ENCODE assay signal across 8 mouse cellular contexts in genomic region chr7:127422247-127422646, GRCm38 (mm10). TPM values are rescaled to one million over a fixed set of nuclear protein-coding genes. Genes with fewer than 3 reads are reported as not detected.
DNase-seq lines count a peak whose midpoint lies in the region; ATAC-seq and TF ChIP-seq lines count a peak whose summit lies in the region.

No protein-coding gene starts in this region.

- H3K27ac ChIP-seq in hindbrain, embryonic 12.5 days: no peak overlapping the region
- no peak overlapping the region for H3K27ac ChIP-seq in stomach, embryonic 15.5 days

- peaks cover 39% of the 10 kb centered on the region for H3K4me1 ChIP-seq in G1E (ENCODE audit: insufficient read depth, low read depth, low read length)
- H3K4me1 ChIP-seq in erythroblast, embryonic 14.5 days (ENCODE audit: control insufficient read depth): peaks cover 35% of the 10 kb centered on the region
- peaks cover 9% of the 10 kb centered on the region for H3K4me1 ChIP-seq in hindbrain, embryonic 12.5 days
- H3K4me1 ChIP-seq in stomach, embryonic 15.5 days: peaks cover 6% of the 10 kb centered on the region

- H3K79me3 ChIP-seq in C2C12 (ENCODE audit: low read depth): no peaks in the 10 kb centered on the region

- no peaks in the 10 kb centered on the region for H3K79me2 ChIP-seq in C2C12 (ENCODE audit: control insufficient read depth, insufficient read depth)

- WGBS in hindbrain, embryonic 12.5 days: 2% methylated on average over 15 of the region's 15 CpGs
- WGBS in stomach, embryonic 15.5 days: 1% methylated on average over 15 of the region's 15 CpGs

- peaks cover 4% of the 10 kb centered on the region; the same call in 1 of the 2 replicates for H3K9me3 ChIP-seq in G1E (replicated peaks)
- H3K9me3 ChIP-seq in erythroblast, embryonic 14.5 days (ENCODE audit: control insufficient read depth, low read length): no peaks in the 10 kb centered on the region
- H3K9me3 ChIP-seq in hindbrain, embryonic 12.5 days (replicated peaks): no peaks in the 10 kb centered on the region
- H3K9me3 ChIP-seq in stomach, embryonic 15.5 days: no peaks in the 10 kb centered on the region

- H3K27me3 ChIP-seq in C2C12 (ENCODE audit: control insufficient read depth, insufficient read depth, insufficient read length): no peaks in the 10 kb centered on the region
- H3K27me3 ChIP-seq in G1E (ENCODE audit: insufficient read depth, low read length): peaks cover 9% of the 10 kb centered on the region
- peaks cover 11% of the 10 kb centered on the region for H3K27me3 ChIP-seq in erythroblast, embryonic 14.5 days (ENCODE audit: control insufficient read depth)
- H3K27me3 ChIP-seq in hindbrain, embryonic 12.5 days: peaks cover 12% of the 10 kb centered on the region
- no peaks in the 10 kb centered on the region for H3K27me3 ChIP-seq in stomach, embryonic 15.5 days (replicated peaks)

- DNase-seq in G1E (ENCODE audit: low spot score): no peak
- peak; percentile 37 to 39 for DNase-seq in left cerebral cortex, postnatal 10 days (ENCODE audit: extremely low spot score in 1 of 2, low spot score in 2 of 2)
- DNase-seq in ovary, postnatal 14 days (ENCODE audit: low spot score): no peak

- TF ChIP-seq CTCF in C2C12 (IDR thresholded peaks at IDR 0.05; ENCODE audit: control insufficient read depth, insufficient read depth, insufficient read length) (no peak), G1E (IDR thresholded peaks at IDR 0.05; ENCODE audit: low read depth, low read length) (no peak)

- peak overlapping the region; percentile 80 for H3K9ac ChIP-seq in hindbrain, embryonic 12.5 days
- H3K9ac ChIP-seq in stomach, embryonic 15.5 days: no peak overlapping the region

- H3K4me3 ChIP-seq in C2C12 (ENCODE audit: insufficient read depth, poor library complexity, severe bottlenecking) (peak overlapping the region; percentile 57), G1E (ENCODE audit: low read depth, low read length) (peak overlapping the region; percentile 86)
- peak overlapping the region; percentile 93 for H3K4me3 ChIP-seq in erythroblast, embryonic 14.5 days (replicated peaks)
- peak overlapping the region; percentile 61 for H3K4me3 ChIP-seq in hindbrain, embryonic 12.5 days
- peak overlapping the region; percentile 93 for H3K4me3 ChIP-seq in stomach, embryonic 15.5 days (replicated peaks)

- H3ac ChIP-seq in C2C12 (ENCODE audit: control insufficient read depth, insufficient read length, low read depth): peak overlapping the region; percentile 55

- intact Hi-C loops in left cerebral cortex, postnatal 10 days (cut with DNase I): no loop called here

- ATAC-seq in G1E (ENCODE audit: extremely low read depth, insufficient number of reproducible peaks, low FRiP score, poor library complexity, severe bottlenecking): no peak
- ATAC-seq in hindbrain, embryonic 12.5 days (ENCODE audit: low FRiP score): peak; percentile 69
- peak; percentile 14; the same call in 1 of the 2 replicates for ATAC-seq in megakaryocyte, adult 5-6 weeks (ENCODE audit: poor library complexity, severe bottlenecking)
- no peak for ATAC-seq in stomach, embryonic 15.5 days (ENCODE audit: insufficient read depth, low FRiP score, low read depth)

- no peaks in the 10 kb centered on the region for H3K36me3 ChIP-seq in C2C12 (ENCODE audit: control insufficient read depth, insufficient read depth)
- H3K36me3 ChIP-seq in G1E (replicated peaks): peaks cover 31% of the 10 kb centered on the region
- peaks cover 31% of the 10 kb centered on the region for H3K36me3 ChIP-seq in erythroblast, embryonic 14.5 days (ENCODE audit: control insufficient read depth)
- peaks cover 15% of the 10 kb centered on the region for H3K36me3 ChIP-seq in hindbrain, embryonic 12.5 days
- H3K36me3 ChIP-seq in stomach, embryonic 15.5 days: no peaks in the 10 kb centered on the region; the same call in 1 of the 2 replicates

- peak overlapping the region; percentile 99 for H3K4me2 ChIP-seq in hindbrain, embryonic 12.5 days (replicated peaks)
- H3K4me2 ChIP-seq in stomach, embryonic 15.5 days: peak overlapping the region; percentile 93

TF ChIP-seq in C2C12, 6 proteins besides CTCF, POLR2A, EP300 and RAD21:
- TF ChIP-seq MYOD1 (IDR thresholded peaks at IDR 0.05; ENCODE audit: control insufficient read depth, insufficient read length, low read depth): no peak
- TF ChIP-seq FOSL1 (IDR thresholded peaks at IDR 0.05; ENCODE audit: insufficient read depth, low read length, poor library complexity, severe bottlenecking): no peak
- peak; percentile 4 for TF ChIP-seq CEBPB (IDR thresholded peaks at IDR 0.05; ENCODE audit: low read depth)

RNA-seq across cellular contexts. Expression of gene Zfp688, which starts 0.4 kb away (rescaled TPM):
- polyA plus RNA-seq in C2C12 (2012; fragmentation: generic; extraction: Trizol) (8.2 TPM), G1E (2012) (15.7 and 18.2 TPM in 2 replicates)
- total RNA-seq in G1E (2014; fragmentation: Nextera tagmentation) (24.0 and 26.6 TPM in 2 replicates), G1E (2017) (11.4 and 15.9 TPM in 2 replicates)
- 2.3 and 2.4 TPM in 2 replicates for polyA plus RNA-seq in erythroblast, embryonic 14.5 days (2012)
- 28.7 and 30.7 TPM in 2 replicates for polyA plus RNA-seq in hindbrain, embryonic 12.5 days (2016; fragmentation: Nextera tagmentation; extraction: Ambion mirVana)
- total RNA-seq in left cerebral cortex, postnatal 10 days (2021): 10 to 100 TPM; 11.4 to 14.1 TPM
- 17.1 and 17.3 TPM in 2 replicates for total RNA-seq in megakaryocyte, adult 5-6 weeks (2015)
- 7.9 and 14.0 TPM in 2 replicates for total RNA-seq in megakaryocyte, adult 5-6 weeks (2017)
- polyA plus RNA-seq in stomach, embryonic 15.5 days (2015; fragmentation: Nextera tagmentation; extraction: Ambion mirVana): 22.0 and 23.6 TPM in 2 replicates

RNA-seq across cellular contexts. Expression of gene Zfp764, which starts 15.6 kb away (rescaled TPM):
- polyA plus RNA-seq in C2C12 (2012; fragmentation: generic; extraction: Trizol) (1.9 TPM), G1E (2012) (0.55 and 0.57 TPM in 2 replicates)
- total RNA-seq in G1E (2014; fragmentation: Nextera tagmentation) (2.7 and 4.4 TPM in 2 replicates), G1E (2017) (4.9 and 5.6 TPM in 2 replicates)
- 0.04 TPM in 1 of 2 replicates, not detected in the other for polyA plus RNA-seq in erythroblast, embryonic 14.5 days (2012)
- polyA plus RNA-seq in hindbrain, embryonic 12.5 days (2016; fragmentation: Nextera tagmentation; extraction: Ambion mirVana): 5.9 and 6.5 TPM in 2 replicates
- total RNA-seq in left cerebral cortex, postnatal 10 days (2021): 1 to 10 TPM; 3.6 to 4.7 TPM
- total RNA-seq in megakaryocyte, adult 5-6 weeks (2015): 8.5 and 10.5 TPM in 2 replicates
- total RNA-seq in megakaryocyte, adult 5-6 weeks (2017): 9.1 and 9.5 TPM in 2 replicates
- 7.6 and 8.8 TPM in 2 replicates for polyA plus RNA-seq in stomach, embryonic 15.5 days (2015; fragmentation: Nextera tagmentation; extraction: Ambion mirVana)

RNA-seq across cellular contexts. Expression of gene Zfp689, which starts 26.7 kb away (rescaled TPM):
- polyA plus RNA-seq in C2C12 (2012; fragmentation: generic; extraction: Trizol): 3.7 TPM
- 6.1 and 7.1 TPM in 2 replicates for total RNA-seq in G1E (2014; fragmentation: Nextera tagmentation)
- total RNA-seq in G1E (2017): 2.0 and 2.4 TPM in 2 replicates
- polyA plus RNA-seq in G1E (2012): 12.7 and 16.7 TPM in 2 replicates
- 2.1 and 3.0 TPM in 2 replicates for polyA plus RNA-seq in erythroblast, embryonic 14.5 days (2012)
- polyA plus RNA-seq in hindbrain, embryonic 12.5 days (2016; fragmentation: Nextera tagmentation; extraction: Ambion mirVana): 16.3 and 17.7 TPM in 2 replicates
- 1 to 10 TPM; 6.3 to 6.8 TPM for total RNA-seq in left cerebral cortex, postnatal 10 days (2021)
- total RNA-seq in megakaryocyte, adult 5-6 weeks (2015): 1.2 and 1.6 TPM in 2 replicates
- total RNA-seq in megakaryocyte, adult 5-6 weeks (2017): 1.4 and 1.8 TPM in 2 replicates
- polyA plus RNA-seq in stomach, embryonic 15.5 days (2015; fragmentation: Nextera tagmentation; extraction: Ambion mirVana): 5.7 and 7.2 TPM in 2 replicates

RNA-seq across cellular contexts. Expression of gene E430018J23Rik, which starts 28.8 kb away (rescaled TPM):
- polyA plus RNA-seq in C2C12 (2012; fragmentation: generic; extraction: Trizol): 2.9 TPM
- total RNA-seq in G1E (2014; fragmentation: Nextera tagmentation): 2.2 and 4.2 TPM in 2 replicates
- total RNA-seq in G1E (2017): 7.2 and 7.7 TPM in 2 replicates
- polyA plus RNA-seq in G1E (2012): 6.6 and 7.3 TPM in 2 replicates
- polyA plus RNA-seq in erythroblast, embryonic 14.5 days (2012): 0.06 TPM in 1 of 2 replicates, not detected in the other
- 6.4 and 6.8 TPM in 2 replicates for polyA plus RNA-seq in hindbrain, embryonic 12.5 days (2016; fragmentation: Nextera tagmentation; extraction: Ambion mirVana)
- total RNA-seq in left cerebral cortex, postnatal 10 days (2021): 1 to 10 TPM; 6.1 to 6.6 TPM
- 0.36 and 0.40 TPM in 2 replicates for total RNA-seq in megakaryocyte, adult 5-6 weeks (2015)
- 1.7 and 2.8 TPM in 2 replicates for total RNA-seq in megakaryocyte, adult 5-6 weeks (2017)
- polyA plus RNA-seq in stomach, embryonic 15.5 days (2015; fragmentation: Nextera tagmentation; extraction: Ambion mirVana): 6.3 and 6.5 TPM in 2 replicates

RNA-seq across cellular contexts. Expression of gene 9130019O22Rik, which starts 35.3 kb away (rescaled TPM):
- polyA plus RNA-seq in C2C12 (2012; fragmentation: generic; extraction: Trizol): 0.32 TPM
- 4.5 and 5.0 TPM in 2 replicates for total RNA-seq in G1E (2014; fragmentation: Nextera tagmentation)
- total RNA-seq in G1E (2017): 10.2 and 11.2 TPM in 2 replicates
- 1.2 TPM in 2 replicates for polyA plus RNA-seq in G1E (2012)
- 0.02 TPM in 2 replicates for polyA plus RNA-seq in erythroblast, embryonic 14.5 days (2012)
- 5.4 and 6.0 TPM in 2 replicates for polyA plus RNA-seq in hindbrain, embryonic 12.5 days (2016; fragmentation: Nextera tagmentation; extraction: Ambion mirVana)
- 1 to 10 TPM; 2.8 to 3.1 TPM for total RNA-seq in left cerebral cortex, postnatal 10 days (2021)
- total RNA-seq in megakaryocyte, adult 5-6 weeks (2015): 1.8 TPM in 2 replicates
- 5.0 TPM in 2 replicates for total RNA-seq in megakaryocyte, adult 5-6 weeks (2017)
- 5.5 and 6.3 TPM in 2 replicates for polyA plus RNA-seq in stomach, embryonic 15.5 days (2015; fragmentation: Nextera tagmentation; extraction: Ambion mirVana)

Comparison
In these comparisons a context has a peak if more than half of its experiments do, and no peak if none do; other contexts are left out.
1. ATAC-seq: peak in hindbrain, embryonic 12.5 days (single experiment) and megakaryocyte, adult 5-6 weeks (single experiment); none in G1E (single experiment) and stomach, embryonic 15.5 days (single experiment).
2. DNase-seq: peak in left cerebral cortex, postnatal 10 days (2 of 2); none in G1E (single experiment) and ovary, postnatal 14 days (single experiment).
3. Peak in every context shown above with its lines, with median percentiles within 50 percentile points of each other: H3K4me3 ChIP-seq.